Mouse (Mus musculus): ENCODE measurements around the gene Ripk1.

Ripk1 gene

GRCm38 (mm10) chr13:34002058-34003006, at the start of gene Ripk1, which contains the start of gene Serpinb6a:
Ripk1 (plus strand) TSS chr13:34002363.
Serpinb6a (minus strand) TSS chr13:34002794.
- DNase-seq (ENCODE audit: low spot score) = peak; percentile 91

GRCm38 (mm10) chr13:33952947-33953346, 49.2 kb upstream of the Ripk1 start:
- DNase-seq (ENCODE audit: low spot score) = no peak

- DNase-seq (ENCODE audit: low spot score) = peak; percentile 58
Observed at GRCm38 (mm10) chr13:33956571-33957421, 45.4 kb upstream of the Ripk1 start.

GRCm38 (mm10) chr13:33959771-33960170, 42.4 kb upstream of the Ripk1 start:
- no peak for DNase-seq (ENCODE audit: low spot score)

- peak; percentile 81 for DNase-seq (ENCODE audit: low spot score)
Observed at GRCm38 (mm10) chr13:33964206-33965046, 37.7 kb upstream of the Ripk1 start, which contains the start of gene Nqo2. Nqo2 (plus strand) TSS chr13:33964687.

- peak; percentile 22 for DNase-seq (ENCODE audit: low spot score)
Observed at GRCm38 (mm10) chr13:33965056-33966024, 36.8 kb upstream of the Ripk1 start.

GRCm38 (mm10) chr13:33966025-33966412, 36.1 kb upstream of the Ripk1 start:
- DNase-seq (ENCODE audit: low spot score) = no peak

- DNase-seq (ENCODE audit: low spot score) = no peak
Observed at GRCm38 (mm10) chr13:33966574-33966973, 35.6 kb upstream of the Ripk1 start.

GRCm38 (mm10) chr13:33989625-33990024, 12.5 kb upstream of the Ripk1 start:
- DNase-seq (ENCODE audit: low spot score) = no peak

GRCm38 (mm10) chr13:33995197-33995596, 7.0 kb upstream of the Ripk1 start:
- DNase-seq (ENCODE audit: low spot score) = peak; percentile 72

- DNase-seq (ENCODE audit: low spot score) = peak; percentile 14
Observed at GRCm38 (mm10) chr13:34003058-34003457, 895 bp downstream of the Ripk1 start.

- no peak for DNase-seq (ENCODE audit: low spot score)
Observed at GRCm38 (mm10) chr13:34007234-34007633, 5.1 kb downstream of the Ripk1 start.

GRCm38 (mm10) chr13:34016927-34017569, 14.9 kb downstream of the Ripk1 start:
- no peak for DNase-seq (ENCODE audit: low spot score)

GRCm38 (mm10) chr13:34018521-34018920, 16.4 kb downstream of the Ripk1 start:
- DNase-seq (ENCODE audit: low spot score) = no peak

- no peak for DNase-seq (ENCODE audit: low spot score)
Observed at GRCm38 (mm10) chr13:34021998-34022397, 19.8 kb downstream of the Ripk1 start.

- DNase-seq (ENCODE audit: low spot score) = no peak
Observed at GRCm38 (mm10) chr13:34032041-34032440, 29.9 kb downstream of the Ripk1 start.

GRCm38 (mm10) chr13:34035424-34035823, 33.3 kb downstream of the Ripk1 start:
- no peak for DNase-seq (ENCODE audit: low spot score)

- no peak for DNase-seq (ENCODE audit: low spot score)
Observed at GRCm38 (mm10) chr13:34036726-34037125, 34.6 kb downstream of the Ripk1 start.

- peak; percentile 93 for DNase-seq (ENCODE audit: low spot score)
Observed at GRCm38 (mm10) chr13:34037172-34038055, 35.3 kb downstream of the Ripk1 start, which contains the start of gene Bphl. Bphl (plus strand) TSS chr13:34037597.
